Mouse (Mus musculus) B cell, adult 2 months (primary cell): ENCODE data around the gene Leng9.

Source experiments
- DNase-seq, 2 experiments: peaks; one replicate each; pipeline ENCODE4 v3.0.0; 2022

The Leng9 gene

DNA sequence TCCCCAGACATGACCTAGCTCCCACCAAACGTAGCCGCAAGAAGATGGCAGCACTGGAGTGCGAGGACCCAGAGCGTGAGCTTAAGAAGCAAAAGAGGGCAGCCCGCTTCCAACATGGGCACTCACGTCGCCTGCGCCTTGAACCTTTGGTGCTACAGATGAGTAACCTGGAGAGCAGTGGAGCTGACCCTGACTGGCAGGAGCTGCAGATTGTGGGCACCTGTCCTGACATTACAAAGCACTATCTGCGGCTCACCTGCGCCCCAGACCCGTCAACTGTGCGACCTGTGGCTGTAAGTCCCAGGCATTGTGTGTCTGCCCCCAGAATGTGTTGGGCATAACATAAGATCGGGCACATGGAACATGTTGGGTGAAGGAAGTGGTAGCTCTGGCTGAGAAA is 6.1 kb downstream of the Leng9 start:
- DNase-seq: no peak

DNA sequence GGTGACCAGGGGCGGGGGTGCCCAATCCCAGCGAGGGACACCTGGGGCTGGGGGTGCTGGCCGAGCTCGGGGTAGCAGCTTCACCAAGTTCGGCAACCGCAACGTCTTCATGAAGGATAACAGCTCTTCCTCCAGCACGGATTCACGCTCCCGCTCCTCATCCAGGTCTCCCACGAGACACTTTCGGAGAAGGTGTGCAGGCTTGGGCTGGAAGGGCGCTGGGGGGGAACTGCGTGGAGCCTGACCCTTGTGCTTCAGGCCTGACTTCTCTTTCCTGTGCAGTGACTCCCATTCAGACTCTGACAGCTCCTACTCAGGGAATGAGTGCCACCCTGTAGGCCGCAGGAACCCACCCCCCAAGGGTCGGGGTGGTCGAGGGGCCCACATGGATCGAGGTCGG is 6.7 kb downstream of the Leng9 start:
- no peak for DNase-seq

DNA sequence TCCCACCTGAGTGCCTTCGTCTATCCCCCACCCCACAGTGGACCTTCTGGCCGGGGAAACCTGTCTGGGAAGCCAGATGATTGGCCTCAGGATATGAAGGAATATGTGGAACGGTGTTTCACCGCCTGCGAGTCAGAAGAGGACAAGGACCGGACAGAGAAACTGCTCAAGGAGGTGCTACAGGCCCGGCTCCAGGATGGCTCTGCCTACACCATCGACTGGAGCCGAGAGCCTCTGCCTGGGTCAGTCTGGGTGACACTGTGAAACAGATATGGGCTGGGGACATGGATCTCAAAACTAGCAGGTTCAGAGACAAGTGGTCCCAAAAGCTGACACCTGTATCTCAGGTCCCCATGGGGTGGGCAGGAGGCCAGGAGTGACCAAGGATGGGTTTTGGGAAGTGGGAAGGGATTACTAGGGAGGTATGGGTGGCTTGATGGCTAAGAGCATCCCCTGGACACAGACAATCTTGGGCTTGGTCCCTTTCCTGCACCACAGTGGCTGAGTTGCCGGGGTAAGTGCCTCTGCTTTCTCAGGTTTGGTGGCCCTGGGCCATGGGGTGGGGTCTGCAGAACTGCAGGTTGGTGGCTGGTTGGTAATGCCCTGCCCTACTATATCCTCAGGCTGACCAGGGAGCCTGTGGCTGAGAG is 7.3 kb downstream of the Leng9 start:
- DNase-seq: no peak

DNA sequence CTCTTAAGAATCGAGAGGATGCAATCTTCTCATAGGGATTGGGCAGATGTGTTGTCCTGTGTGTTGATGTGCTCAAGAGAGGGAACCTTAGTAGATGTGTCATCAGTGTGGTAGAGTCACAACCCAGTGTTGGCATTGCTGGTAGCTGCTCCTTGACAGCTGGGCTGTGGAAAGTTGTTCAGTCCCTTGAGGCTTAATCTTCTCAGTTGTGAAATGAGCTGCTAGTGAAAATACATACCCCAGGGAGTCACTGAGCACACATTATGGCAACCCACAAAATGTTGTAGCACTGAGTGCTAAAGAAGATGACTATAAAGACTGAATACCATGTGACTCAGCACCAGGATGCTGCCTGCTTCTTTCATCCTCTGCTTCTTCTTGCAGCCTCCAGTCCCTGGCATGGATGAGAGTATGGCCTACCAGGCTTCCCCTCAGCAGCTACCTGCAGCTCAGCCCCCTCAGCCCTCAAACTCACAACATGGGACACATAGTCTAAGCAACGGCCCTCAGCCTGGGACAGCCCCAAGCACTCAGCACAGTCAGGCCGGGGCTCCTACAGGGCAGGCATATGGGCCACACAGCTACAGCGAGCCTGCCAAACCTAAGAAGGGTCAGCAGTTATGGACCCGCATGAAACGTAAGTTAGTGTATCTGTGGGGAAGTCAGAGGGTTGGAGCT is 8.4 kb downstream of the Leng9 start:
- DNase-seq: no peak

DNA sequence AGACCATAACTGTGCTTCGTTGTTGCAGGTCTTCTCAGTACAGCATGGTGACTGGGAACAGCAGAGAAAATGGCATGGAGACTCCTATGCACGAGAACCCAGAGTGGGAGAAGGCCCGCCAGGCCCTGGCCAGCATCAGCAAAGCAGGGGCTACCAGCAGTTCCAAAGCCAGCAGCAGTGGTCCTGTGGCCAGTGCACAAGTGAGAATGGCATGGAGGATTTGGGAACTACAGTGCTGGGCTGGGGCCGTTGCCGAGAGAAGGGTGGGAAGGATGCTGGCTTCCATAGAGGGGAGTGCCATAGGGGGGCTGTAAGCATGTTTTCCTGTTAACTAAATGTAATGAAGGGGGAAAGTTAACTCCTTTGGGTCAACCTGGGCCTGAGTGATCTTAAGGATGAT is 10.8 kb downstream of the Leng9 start:
- no peak for DNase-seq

DNA sequence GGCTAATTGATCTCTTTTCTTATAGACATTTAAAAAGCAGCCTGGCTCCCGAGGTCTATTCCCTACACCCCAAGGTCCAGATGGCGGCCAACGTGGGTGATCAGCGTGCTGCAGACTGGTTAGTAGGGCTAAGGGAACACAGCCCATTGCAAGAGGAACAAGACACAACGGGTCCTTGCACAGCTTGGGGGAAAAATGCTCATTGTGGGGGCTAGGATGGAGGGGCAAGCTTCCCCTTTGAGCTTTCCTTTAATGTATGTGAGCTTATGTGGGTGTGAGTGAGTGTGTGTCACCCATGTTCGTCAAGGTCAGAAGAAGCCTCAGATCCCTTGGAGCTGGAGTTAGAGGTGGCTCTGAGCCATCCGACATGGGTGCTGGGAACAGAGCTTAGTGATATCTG is 11.5 kb downstream of the Leng9 start:
- no peak for DNase-seq

DNA sequence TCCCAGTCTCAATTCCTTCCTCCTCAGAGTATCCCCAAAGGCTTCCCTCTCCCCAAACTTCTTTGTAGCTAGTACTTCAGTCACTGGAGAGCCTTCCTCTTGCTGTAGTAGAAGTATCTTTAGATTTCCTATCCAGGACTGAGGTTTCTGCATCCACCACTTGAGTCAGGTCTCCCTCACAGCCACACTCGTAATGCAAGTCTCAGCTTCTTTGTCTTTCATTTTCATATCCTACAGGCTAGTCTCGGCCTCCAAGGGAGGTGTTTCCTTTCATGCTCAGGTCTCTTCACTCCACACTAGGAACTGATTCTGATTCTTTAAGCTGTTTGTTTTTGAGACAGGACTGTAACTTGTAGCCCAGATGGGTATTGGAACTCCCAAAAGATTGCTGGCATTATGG is 12.0 kb downstream of the Leng9 start:
- DNase-seq: no peak

DNA sequence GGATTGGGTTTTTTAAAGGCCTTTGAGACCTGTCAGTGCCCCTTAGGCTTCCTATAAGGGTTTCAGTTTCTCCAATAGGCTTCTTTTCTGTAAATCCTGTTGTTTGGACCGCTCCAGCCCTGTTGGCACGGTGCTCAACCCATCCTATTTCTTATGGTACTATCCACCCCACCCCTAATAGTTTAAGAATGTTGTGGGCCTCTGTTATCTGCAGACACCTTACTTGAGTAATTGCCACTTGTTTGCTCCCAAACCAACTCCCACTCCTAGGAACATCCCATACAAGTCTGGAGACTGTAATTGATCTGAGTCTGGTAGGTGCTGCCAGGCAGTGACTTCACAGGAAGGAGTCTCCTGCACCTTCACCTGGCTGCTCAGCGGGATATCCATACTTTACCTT is 12.4 kb downstream of the Leng9 start:
- DNase-seq: no peak

DNA sequence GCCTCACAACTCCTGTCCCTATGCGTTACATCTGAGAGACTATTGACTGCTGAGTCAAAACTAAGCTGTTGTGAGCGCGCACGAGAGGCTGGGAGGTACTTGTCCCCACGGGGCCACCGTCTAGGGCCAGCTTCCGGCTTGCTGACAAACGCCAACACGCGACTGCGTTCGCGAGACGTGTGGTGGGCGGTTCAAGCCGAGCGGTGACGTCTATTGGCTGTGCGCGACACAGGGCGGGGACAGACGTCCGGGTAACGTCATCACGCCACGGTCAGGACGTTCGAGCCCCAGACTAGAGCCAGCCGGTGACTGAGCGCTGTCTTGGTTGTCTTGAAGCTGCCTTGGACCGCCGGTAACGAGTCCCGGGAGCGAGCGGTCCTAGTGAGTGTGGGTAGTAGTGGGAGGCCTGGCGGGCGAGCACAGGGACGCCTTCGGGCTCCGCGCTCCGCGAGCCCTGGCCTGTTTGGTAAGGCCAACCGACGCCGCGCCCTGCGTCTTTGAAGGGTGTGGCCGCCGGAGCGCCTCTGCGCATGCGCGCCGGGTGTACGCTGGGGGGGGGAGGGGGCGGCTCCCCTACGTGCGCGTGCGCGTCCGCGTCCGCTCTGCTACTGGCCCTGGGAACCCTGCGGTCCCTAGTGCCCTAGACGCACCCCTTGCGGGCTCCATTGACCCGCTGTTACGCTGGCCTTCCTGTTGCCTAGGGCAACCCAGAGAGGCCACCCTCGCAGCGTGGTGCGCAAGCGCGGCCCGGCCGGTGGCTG is 13.2 kb downstream of the Leng9 start, which contains the start of gene Leng8:
Gene Leng8 (plus strand): TSS at position 269 of the 761 bp plus-strand sequence.
- peak; percentile 98 to 99 for DNase-seq

DNA sequence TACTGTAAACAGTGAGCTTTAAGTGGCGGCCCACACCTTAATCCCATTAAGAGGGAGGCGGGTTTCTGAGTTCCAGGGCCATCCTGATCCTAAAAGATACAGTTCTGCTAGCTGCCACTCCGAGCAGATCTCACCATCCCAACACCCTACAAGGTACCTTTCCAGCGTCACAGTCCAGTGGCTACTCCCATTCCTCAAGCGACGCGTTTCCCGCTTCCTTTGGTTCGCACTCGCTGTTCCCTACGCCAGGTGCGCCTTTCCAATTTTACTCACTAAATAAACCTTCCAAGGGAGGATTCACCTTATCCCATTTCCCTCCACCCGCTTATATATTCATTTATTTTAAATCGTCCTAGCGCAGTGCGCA is 13.8 kb downstream of the Leng9 start:
- DNase-seq: no peak

DNA sequence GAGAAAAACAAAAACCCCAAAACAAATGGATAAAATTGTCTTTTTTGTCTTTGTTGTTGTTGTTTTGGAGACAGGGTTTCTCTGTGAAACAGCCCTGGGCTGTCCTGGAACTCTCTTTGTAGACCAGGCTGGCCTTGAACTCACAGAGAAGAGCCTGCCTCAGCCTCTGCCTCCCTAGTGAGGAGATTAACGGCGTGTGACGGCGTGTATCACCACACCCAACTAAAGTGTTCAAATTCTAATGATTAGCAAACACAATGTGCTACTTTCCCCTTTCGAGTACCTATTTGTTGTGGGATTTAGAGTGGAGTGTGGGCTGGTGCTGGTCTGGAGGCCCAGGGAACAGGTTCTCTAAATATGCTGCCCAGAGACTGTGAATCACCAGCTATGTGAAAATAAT is 15.3 kb downstream of the Leng9 start:
- no peak for DNase-seq

DNA sequence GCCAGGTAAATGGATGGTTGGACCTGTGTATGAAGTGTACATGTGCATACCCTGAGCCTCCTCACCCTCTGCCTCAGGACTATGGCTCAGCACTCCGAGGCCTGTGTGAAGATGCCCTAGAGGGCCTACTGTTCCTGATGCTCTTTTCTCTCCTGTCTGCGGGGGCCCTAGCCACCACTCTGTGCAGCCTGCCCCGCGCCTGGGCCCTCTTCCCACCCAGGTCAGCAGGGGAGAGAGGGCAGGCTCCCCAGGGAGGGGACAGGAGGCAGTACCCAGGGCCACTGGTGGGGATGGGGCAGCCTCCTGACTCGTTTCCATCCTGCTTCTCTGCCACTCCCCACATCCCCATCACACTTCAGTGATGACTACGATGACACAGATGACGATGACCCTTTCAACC is 17.2 kb downstream of the Leng9 start:
- no peak for DNase-seq

DNA sequence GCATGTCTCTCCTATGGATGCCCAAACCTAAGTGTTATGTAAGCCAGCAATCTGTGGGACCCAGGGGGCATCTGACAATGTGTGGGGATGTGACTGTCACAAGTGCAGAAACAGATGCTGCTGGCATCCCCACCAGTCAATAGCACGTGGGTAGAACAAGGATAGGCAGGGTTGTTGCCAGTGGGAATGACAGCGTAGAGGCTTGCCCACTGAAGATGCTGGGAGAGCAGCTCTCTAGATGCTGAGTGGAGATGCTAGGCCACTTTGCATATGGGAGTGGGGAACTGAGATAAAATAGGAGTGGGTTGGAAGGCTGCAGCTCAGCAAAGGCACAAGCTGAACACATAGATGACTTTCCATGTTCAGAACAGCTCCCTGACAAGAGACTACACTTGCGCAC is 17.6 kb downstream of the Leng9 start:
- DNase-seq: no peak

DNA sequence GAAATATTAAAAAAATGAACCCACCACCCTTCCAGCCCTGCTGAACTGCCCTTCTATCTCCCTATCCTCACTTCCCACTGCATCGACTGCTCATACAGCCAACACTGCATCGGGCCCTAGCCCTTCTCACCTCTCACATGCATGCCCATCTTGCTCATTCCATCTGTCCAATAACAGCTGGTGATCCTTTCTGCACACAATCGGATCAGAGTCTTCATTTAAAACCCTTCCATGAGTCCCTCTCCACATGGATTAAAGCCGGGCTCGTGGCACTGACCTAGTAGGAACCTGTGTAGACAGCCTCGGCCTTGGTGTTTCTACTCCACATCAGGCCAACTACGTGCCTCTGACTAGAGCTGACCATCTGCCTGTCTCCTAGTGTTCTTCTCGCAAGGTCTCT is 18.2 kb downstream of the Leng9 start:
- no peak for DNase-seq

DNA sequence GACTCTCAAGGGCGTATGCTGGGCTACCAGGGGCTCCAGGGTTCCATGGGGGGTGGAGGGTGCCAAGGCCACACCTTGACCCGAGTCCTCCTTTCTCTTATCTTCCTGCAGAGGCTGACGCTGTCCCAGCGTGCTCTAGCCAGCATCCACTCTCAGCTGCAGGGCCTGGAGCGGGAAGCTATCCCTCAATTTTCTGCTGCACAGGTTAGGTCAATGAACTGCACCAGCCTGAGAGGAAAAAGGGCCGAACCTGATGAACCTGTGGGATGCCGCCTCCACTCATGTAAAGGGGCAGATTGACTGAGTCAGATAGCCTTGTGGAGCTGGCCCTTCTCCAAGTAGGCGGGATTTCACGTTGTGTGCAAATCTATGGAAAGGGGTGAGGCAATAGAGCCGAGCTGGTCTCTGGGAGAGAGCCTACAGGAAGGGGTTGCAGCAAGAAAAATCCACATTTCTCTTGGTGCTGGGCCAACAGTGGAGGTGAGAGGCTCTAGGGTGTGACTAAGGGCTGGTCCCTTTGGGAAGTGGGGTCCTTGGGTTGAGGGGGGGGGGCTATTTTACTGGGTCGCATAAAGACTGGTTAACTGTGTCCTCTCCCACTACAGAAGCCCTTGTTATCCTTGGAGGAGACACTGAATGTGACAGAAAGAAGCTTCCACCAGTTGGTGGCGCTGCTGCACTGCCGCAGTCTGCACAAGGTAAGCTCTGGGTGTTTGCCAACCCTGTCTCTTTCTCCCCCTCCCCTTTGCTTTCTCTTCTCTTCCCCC is 19.3 kb downstream of the Leng9 start:
- DNase-seq: peak; percentile 86 to 88

DNA sequence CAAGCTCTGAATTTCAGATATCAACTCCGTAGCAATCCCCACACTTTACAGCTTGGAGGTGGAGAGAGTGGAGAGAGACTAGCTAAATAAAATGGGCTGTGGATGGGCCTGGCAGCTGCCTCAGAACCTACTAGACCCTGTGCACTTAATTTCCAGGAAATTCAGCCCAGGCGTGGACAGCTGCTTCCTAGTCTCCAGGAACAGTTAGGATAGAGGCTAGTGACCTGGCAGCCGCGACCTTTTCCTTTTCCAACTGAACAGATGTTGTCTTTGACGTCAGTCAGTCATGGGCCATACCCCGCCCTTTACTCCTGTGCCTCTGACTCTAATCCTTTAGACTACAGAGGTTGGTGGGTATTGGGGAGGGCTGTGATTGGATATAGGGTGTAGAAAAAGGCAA is 21.3 kb downstream of the Leng9 start:
- no peak for DNase-seq

DNA sequence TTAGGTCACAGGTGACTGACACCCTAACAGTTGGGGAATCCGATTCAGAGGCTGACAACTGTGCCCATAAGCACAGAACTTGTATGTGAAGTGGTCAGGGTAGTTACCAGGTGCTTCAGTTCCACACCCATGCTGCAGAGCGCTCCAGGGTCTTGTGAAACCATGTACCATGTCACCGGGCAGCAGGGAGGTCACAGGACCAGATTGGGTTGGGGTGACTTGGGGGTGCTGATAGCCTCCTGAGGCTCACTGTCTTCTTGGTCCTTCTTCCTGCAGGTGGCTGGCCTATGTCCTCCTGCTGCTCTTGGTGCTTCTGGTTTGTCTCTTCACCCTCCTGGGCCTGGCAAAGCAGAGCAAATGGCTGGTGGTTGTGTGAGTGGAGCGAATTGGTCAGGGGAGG is 22.3 kb downstream of the Leng9 start:
- DNase-seq: no peak

DNA sequence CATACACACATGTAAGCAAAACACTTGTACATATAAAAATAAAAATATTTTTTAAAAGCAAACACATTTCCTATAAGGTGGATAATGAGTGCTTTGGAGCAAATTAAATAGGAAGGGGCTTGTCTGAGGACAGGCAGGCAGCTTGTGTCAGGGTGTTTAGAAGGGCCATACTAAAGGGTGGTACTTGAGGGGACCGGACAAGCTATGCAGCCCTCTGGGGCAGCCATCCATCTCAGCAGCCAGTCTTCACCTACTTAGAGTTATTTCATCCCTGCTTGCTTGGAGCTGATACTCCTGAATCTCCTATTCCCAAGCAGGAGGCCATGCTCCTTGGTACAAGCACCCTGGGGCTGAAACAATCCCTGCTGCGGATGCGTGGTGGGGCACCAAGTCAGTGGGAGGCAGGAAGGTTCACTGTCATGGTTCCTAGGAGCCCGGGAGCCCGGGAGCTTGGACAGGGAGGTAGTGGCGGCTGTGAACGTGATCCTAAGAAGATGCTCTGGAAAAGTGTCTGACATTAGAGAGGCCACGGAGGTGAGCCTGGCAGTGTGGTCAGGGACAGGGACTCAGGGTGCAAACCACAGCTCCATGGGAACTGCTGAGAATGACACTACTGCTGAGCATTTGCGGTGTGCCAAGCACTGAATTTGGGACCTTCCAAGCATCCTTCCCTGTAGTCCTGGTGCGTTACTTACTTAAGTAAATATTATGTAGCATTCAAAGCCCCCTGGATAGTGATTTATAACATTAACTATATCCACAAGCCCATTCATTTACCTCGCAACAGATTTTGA is 23.0 kb downstream of the Leng9 start:
- DNase-seq: no peak

DNA sequence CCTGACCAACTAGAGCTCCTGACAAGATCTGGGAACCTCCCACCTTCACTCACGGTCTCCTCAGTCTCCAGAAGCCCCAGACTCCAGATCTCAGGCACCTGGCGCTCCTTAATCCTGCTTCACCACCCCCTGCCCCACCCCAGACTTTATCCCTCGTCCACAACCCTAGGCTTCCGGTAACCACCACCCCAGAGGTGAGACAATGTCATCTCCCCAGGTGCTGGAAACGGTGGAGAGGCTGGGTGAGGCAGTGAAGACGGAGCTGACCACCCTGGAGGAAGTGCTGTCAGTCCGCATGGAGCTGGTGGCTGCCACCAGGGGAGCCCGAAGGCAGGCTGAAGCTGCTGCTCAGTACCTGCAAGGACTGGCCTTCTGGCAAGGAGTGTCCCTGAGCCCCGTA is 24.9 kb downstream of the Leng9 start:
- DNase-seq: no peak

DNA sequence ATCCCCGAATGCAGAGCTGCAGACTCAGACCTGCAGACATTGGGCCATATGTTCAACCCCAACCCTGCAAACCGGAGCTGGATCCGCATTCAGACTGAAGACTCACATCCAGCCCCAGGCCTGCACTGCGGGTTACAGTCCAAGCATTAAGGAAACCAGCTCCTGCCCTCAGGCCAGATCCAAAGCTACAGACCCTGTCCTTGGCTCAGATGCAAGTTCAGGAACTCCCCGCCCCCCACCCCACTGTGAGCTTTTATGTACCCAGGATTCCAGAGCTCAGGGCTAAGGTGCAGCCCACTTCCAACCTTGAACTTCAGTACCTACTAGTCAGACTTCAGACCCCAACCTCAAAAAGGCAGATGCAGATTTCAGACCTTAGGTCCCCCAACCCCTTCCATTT is 25.3 kb downstream of the Leng9 start:
- DNase-seq: no peak

DNA sequence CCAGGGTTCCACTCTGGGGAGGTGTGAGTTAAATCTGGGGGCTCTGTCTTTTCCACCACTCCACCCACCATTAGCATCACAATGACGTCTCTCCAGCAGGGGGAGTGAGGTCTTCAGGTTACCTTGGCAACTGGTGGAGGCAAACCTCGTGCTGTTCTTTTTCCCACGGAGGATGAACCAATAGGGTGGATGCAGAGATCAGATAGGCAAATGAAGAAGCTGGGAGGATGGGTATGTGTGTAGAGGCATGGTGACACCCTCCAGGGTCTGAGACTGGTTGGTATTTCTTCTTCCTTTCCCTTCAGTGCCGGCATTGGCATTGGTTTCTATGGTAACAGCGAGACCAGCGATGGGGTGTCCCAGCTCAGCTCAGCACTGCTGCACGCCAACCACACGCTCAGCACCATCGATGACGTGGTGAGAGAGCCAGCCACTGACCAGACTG is 25.8 kb downstream of the Leng9 start:
- DNase-seq: peak; percentile 68 to 78

DNA sequence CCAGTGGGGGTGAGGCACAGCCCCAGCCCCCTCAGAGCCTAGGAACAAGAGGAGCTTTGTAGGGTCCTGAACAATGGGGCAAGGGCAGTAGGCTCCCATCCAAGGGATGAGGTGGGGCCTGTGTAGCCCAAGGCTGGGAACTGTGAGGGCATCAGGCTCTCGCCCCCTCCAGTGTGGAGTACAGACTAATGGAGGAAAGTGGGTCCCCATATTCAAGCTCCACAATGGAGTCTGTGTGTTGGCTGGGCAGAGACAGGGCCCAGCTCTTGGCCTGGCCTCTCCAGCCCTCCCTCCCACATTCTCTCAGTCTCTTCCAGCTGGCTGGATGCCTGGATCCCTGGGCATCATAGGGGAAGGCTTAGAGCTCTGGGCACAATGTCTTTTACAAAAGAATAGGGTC is 26.4 kb downstream of the Leng9 start:
- DNase-seq: no peak

DNA sequence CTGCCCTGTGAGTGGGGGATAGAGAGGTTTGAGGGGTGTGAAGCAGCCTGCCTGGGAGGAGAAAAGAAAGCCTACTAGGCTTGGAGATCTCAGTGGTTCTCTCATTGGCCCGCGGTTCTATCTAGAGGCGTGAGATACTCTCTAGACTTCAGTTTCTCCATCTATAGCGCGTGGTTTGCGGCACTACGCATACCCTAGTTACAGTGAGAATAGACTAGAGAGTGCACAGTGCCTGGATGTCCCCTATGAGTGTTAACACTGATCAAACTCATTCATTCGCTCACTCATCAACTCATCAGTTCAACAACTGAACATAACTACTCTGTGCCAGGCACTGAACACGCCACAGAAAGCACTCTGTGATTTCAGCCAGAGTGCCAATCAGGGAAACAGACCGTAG is 27.4 kb downstream of the Leng9 start:
- DNase-seq: no peak
